In the genomic region with DNA sequence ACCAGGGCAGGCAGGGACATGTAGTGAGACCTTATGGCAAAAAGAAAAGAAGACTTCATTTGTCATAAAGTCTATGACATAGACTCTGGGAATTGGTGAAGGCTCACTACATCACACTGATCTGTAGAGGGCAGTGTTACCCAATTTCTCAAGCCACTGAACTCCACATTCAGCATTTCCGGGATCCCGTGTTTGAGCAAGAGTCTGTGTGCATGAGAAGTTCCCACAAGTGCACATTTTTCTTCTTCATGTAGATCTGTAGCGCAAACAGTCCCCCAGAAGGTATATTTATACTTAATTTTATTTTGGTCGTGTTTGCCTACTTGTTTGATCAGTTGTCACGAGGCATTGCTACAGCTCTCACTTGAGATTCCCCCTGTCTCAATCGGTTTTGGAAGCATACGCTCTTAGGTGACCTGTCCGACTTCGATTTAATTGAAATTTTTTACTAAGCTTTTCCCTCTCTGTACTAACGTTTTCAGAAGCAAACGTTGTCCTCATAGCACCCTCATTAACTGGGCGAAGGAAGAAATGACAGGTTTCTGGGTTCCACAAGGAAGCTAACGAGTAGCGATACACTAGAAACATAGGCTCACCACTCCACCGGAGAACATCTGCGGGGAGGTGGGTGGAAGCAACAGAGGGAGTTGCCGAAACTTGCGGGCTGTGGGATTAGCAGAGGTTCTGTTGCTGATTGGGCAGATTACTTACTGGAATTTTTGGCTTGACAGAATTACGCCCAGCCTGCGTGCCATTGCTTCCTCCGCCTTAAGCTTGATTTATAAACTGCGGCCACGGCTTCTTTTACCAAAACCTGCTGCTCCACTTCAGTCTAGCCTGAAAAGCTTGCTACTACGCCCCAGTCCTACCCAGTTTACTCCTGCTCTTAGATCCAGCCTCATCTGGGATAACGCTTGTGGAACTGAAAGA, we compare ENCODE assay signal across 8 mouse cellular contexts. TPM values are rescaled to one million over a fixed set of nuclear protein-coding genes. Genes with fewer than 3 reads are reported as not detected.
DNase-seq lines count a peak whose midpoint lies in the region; ATAC-seq and TF ChIP-seq lines count a peak whose summit lies in the region.

No protein-coding gene starts in this region.

- H3K79me2 ChIP-seq in heart, adult 2 months (replicated peaks; ENCODE audit: control insufficient read depth, insufficient read depth, low read length): no peaks in the 10 kb centered on the region

- peak; percentile 90 for TF ChIP-seq CTCF in heart, adult 2 months (IDR thresholded peaks at IDR 0.05)
- TF ChIP-seq CTCF in midbrain, postnatal 0 days (IDR thresholded peaks at IDR 0.05): peak; percentile 86

- 17% methylated on average over 25 of the region's 25 CpGs for WGBS in heart, adult 2 months
- WGBS in midbrain, postnatal 0 days: 21% methylated on average over 25 of the region's 25 CpGs

- H3K27ac ChIP-seq in heart, adult 2 months: peak overlapping the region; percentile 62
- no peak overlapping the region for H3K27ac ChIP-seq in midbrain, postnatal 0 days (ENCODE audit: low read depth, low read length)

- peak; percentile 52 for TF ChIP-seq POLR2A in heart, adult 2 months (IDR thresholded peaks at IDR 0.05; ENCODE audit: insufficient read depth, low read depth, low read length)

- TF ChIP-seq EP300 in heart, adult 2 months (IDR thresholded peaks at IDR 0.05; ENCODE audit: insufficient read depth, low read depth, low read length): peak; percentile 51; the same call in 1 of the 2 replicates

- H3K4me1 ChIP-seq in heart, adult 2 months (ENCODE audit: control insufficient read depth, insufficient read depth, low read length): no peaks in the 10 kb centered on the region
- H3K4me1 ChIP-seq in midbrain, postnatal 0 days (ENCODE audit: insufficient read depth, low read length): no peaks in the 10 kb centered on the region

- H3K9me3 ChIP-seq in midbrain, postnatal 0 days (ENCODE audit: low read length): no peaks in the 10 kb centered on the region

- peak overlapping the region; percentile 48 for H3K4me3 ChIP-seq in heart, adult 2 months
- H3K4me3 ChIP-seq in midbrain, postnatal 0 days (ENCODE audit: low read depth, low read length): peak overlapping the region; percentile 15; the same call in 1 of the 2 replicates

- no peaks in the 10 kb centered on the region for H3K27me3 ChIP-seq in heart, adult 2 months (ENCODE audit: control insufficient read depth, insufficient read depth, low read length)
- no peaks in the 10 kb centered on the region for H3K27me3 ChIP-seq in midbrain, postnatal 0 days (ENCODE audit: insufficient read depth, low read length)

- intact Hi-C loops in heart, adult 2 months (cut with DNase I): loop anchor here (1.0 to 5.0 kb wide), 4 partner anchors 70 to 268 kb away; partner anchors contain the start of genes Abcc5, Clcn2 and Polr2h

- peak overlapping the region; percentile 40 for H3K4me2 ChIP-seq in midbrain, postnatal 0 days (ENCODE audit: low read depth, low read length, poor library complexity, severe bottlenecking)

- DNase-seq in 3T3-L1 (ENCODE audit: low read depth, low spot score): peak; percentile 95
- DNase-seq in R1 (ENCODE audit: low read depth, low spot score): peak; percentile 85
- peak; percentile 69 for DNase-seq in embryo, embryonic 9.5 days (ENCODE audit: extremely low spot score)
- DNase-seq in heart, adult 2 months: peak; percentile 53 to 63
- peak; percentile 63 to 69 for DNase-seq in kidney, adult 8-10 months
- DNase-seq in liver: peak; percentile 59
- peak; percentile 79 for DNase-seq in midbrain, postnatal 0 days (ENCODE audit: low spot score)
- peak; percentile 33 for DNase-seq in testis, postnatal 14 days (ENCODE audit: low spot score)

- ATAC-seq in midbrain, postnatal 0 days (ENCODE audit: low FRiP score): peak; percentile 31; the same call in 1 of the 2 replicates

- peak overlapping the region; percentile 78 for H3K9ac ChIP-seq in heart, adult 2 months (ENCODE audit: low read depth, low read length)
- H3K9ac ChIP-seq in midbrain, postnatal 0 days (replicated peaks; ENCODE audit: low read length, poor library complexity, severe bottlenecking): no peak overlapping the region

- no peaks in the 10 kb centered on the region; the same call in 1 of the 2 replicates for H3K36me3 ChIP-seq in heart, adult 2 months (ENCODE audit: control insufficient read depth, insufficient read depth, low read length)
- peaks cover 1% of the 10 kb centered on the region for H3K36me3 ChIP-seq in midbrain, postnatal 0 days (ENCODE audit: insufficient read depth, low read length)

RNA-seq across cellular contexts. Expression of gene Eif2b5, which starts 1.7 kb away (rescaled TPM):
- 10 to 100 TPM; 49.9 to 60.1 TPM for total RNA-seq in heart, adult 2 months (2021)
- 26.0 and 40.5 TPM in 2 replicates for polyA plus RNA-seq in heart, adult 2 months (2012; rRNA removed)
- total RNA-seq in midbrain, postnatal 0 days (2014; rRNA removed): 87.2 and 96.4 TPM in 2 replicates
- polyA plus RNA-seq in midbrain, postnatal 0 days (2015; fragmentation: Nextera tagmentation; extraction: Ambion mirVana): 70.0 and 74.6 TPM in 2 replicates

RNA-seq across cellular contexts. Expression of gene Dvl3, which starts 19.8 kb away (rescaled TPM):
- total RNA-seq in heart, adult 2 months (2021): 10 to 100 TPM; 46.0 to 49.7 TPM
- polyA plus RNA-seq in heart, adult 2 months (2012; rRNA removed): 28.7 and 32.9 TPM in 2 replicates
- total RNA-seq in midbrain, postnatal 0 days (2014; rRNA removed): 44.9 and 46.3 TPM in 2 replicates
- 24.6 and 29.5 TPM in 2 replicates for polyA plus RNA-seq in midbrain, postnatal 0 days (2015; fragmentation: Nextera tagmentation; extraction: Ambion mirVana)

RNA-seq across cellular contexts. Expression of gene Ap2m1, which starts 38.3 kb away (rescaled TPM):
- 100 to 1,000 TPM; 195 to 211 TPM for total RNA-seq in heart, adult 2 months (2021)
- 307 and 322 TPM in 2 replicates for polyA plus RNA-seq in heart, adult 2 months (2012; rRNA removed)
- total RNA-seq in midbrain, postnatal 0 days (2014; rRNA removed): 975 and 994 TPM in 2 replicates
- polyA plus RNA-seq in midbrain, postnatal 0 days (2015; fragmentation: Nextera tagmentation; extraction: Ambion mirVana): 1,551 and 1,562 TPM in 2 replicates

RNA-seq across cellular contexts. Expression of gene Abcf3, which starts 51.4 kb away (rescaled TPM):
- 10 to 100 TPM; 72.9 to 74.4 TPM for total RNA-seq in heart, adult 2 months (2021)
- 36.0 and 52.5 TPM in 2 replicates for polyA plus RNA-seq in heart, adult 2 months (2012; rRNA removed)
- total RNA-seq in midbrain, postnatal 0 days (2014; rRNA removed): 65.3 and 76.0 TPM in 2 replicates
- 73.1 and 75.2 TPM in 2 replicates for polyA plus RNA-seq in midbrain, postnatal 0 days (2015; fragmentation: Nextera tagmentation; extraction: Ambion mirVana)

Comparison
In these comparisons a context has a peak if more than half of its experiments do, and no peak if none do; other contexts are left out.
1. DNase-seq: peak in every context shown above with its lines; median percentile 95 in 3T3-L1; 85 in R1; 79 in midbrain, postnatal 0 days; 69 in embryo, embryonic 9.5 days; 66 in kidney, adult 8-10 months; 59 in liver; 58 in heart, adult 2 months; 33 in testis, postnatal 14 days.